Mouse (Mus musculus): ENCODE results near the gene Secisbp2l.

The Secisbp2l gene

DNA sequence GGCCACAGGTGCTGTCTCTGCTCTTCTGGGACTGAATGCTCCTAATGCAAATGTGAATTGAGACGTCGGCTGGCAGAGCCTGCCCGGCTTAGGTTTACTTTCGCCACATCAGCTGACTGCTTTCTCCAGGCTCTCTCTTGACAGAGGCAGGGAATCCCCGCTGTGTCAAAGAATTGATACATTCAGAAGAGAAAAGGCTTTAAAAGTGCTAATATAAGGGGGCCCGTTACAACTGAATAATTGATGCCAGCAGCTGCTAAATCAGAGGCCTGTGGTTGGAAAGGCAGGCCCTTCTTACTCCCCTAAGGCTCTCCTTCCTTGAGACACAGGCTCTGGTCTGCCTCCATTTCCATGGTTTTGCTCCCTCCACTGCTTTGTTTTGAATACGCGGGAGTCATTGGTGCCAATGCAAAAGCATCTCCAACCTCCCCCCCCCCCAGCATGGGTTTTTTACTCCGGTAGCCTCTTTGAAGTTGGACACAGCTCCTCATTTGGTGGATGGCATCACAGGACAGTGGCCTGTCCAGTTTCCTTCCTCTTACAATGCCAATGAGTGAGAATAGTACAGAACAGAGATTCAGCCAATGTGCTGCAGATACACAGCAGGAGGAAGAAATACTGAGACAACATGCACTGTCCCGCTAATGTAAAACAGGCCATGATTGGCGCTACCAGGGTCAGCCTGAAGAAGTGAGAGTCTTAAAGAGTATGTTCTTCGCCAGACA is 77.6 kb downstream of the Secisbp2l start:
- no peak for DNase-seq (ENCODE audit: low spot score in 2 of 2)

DNA sequence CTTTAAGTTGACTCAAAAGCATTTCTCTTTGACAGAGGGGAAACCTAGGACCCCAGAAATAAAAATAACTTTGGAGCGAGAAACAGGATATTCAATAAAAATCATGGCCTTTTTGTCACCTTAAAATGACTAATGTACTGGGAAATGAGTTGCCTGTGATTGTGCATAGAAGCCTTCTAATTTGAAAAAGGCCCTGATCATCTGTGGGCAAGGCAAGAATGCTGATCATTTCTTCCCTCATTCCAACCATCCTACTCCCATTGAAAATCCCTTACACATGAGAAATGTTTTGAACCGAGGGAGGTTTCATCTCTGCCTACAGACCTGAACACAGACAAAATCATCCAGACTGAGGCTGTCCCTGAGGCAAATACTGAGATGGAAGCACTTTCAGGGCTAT is 79.8 kb downstream of the Secisbp2l start:
- DNase-seq (ENCODE audit: low spot score in 2 of 2): no peak

DNA sequence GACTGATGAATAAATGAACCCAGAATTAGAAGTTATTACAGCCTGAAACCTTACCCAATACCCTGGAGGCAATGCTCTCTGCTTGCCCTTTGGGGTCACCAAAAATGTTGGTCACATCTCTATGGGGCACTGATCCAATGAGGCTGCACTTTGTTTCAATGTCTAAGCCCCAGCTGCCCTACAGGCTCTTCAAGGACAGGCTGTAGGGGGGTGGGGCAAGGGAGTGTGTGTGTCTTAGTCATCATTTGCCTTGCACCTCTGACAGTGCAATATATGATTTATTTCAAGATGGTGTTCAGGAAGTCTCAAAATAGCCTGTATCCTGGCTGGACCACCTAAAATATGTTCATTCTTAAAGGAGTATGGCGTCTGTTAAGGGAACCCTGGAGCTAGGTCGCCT is 81.1 kb downstream of the Secisbp2l start:
- no peak for DNase-seq (ENCODE audit: low spot score in 2 of 2)

DNA sequence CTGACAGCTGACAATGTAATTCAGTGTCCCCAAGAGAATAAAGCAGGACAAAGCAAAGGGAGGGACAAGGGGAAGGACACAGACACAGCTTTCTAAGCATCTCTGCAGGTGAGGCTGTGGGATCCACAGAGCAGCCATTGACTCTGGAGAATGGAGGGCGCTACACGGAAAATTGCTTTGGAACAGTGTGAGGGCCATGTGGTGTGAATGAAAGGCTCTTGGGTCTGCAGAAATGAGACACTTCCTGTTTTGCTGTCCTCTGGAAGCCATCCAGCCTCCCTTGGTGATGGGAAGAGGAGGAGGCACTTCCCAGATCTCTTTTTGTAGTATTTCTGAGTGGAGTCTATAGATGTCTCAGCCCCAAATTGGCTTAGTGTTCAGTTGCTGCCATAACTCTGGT is 86.5 kb downstream of the Secisbp2l start:
- no peak for DNase-seq (ENCODE audit: low spot score in 2 of 2)

DNA sequence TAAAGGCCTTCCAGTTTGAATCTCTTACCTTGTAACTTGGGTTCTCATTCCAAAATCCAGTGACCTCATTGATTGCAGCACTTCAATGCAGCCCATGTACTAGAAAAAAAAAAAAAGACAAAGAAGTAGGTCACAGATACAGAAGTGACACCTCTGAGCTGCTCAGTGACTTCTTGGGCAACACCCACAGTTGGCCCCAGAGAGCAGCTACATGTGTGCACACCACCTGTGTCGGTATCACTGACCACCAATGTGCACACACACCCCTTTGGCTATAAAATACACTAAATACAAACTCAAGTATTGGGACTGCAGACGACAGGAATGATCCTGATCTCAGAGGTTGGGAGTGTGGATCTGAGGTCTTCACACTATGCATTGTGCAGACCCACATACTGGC is 87.9 kb downstream of the Secisbp2l start:
- no peak for DNase-seq (ENCODE audit: low spot score in 2 of 2)

DNA sequence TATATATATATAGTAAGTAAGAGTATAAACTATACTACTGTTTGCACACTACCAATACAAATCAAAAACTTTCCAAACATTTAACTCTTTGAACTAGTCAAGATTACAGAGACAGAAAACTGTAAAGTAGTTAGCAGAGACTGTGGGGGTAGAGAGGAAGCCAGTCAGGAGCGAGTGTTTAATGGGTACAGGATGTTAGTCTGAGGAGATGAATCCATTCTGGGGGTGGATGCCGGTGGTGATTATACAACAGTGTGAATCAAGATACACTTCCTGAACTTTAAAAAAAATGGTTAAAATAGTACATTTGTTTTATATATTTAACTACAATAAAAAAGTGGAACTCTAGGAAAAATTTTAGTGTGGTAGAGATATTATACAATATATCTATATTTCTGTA is 90.7 kb downstream of the Secisbp2l start:
- DNase-seq (ENCODE audit: low spot score in 2 of 2): no peak
